Mouse (Mus musculus) stomach, postnatal 0 days (tissue): Measurements from ENCODE around the gene Stub1. TPM values are rescaled to one million over a fixed set of nuclear protein-coding genes. Genes with fewer than 3 reads are reported as not detected.

Experiments used
- ATAC-seq: fragments of 200-750 bp; cut with Nextera tagmentation; 2 replicates; pipeline ENCODE4 v1.8.0; 2017; ENCODE audit not compliant: low FRiP score, low TSS enrichment
- DNase-seq: peaks from one replicate; pipeline ENCODE4 v3.0.0-alpha.2; 2016; ENCODE audit warnings: low spot score
- H3K27ac ChIP-seq: fragments of 300-500 bp; sonication (generic); replicated peaks from 2 replicates; pipeline ENCODE4 v1.5.1; 2014; ENCODE audit warnings: mild to moderate bottlenecking, control low read depth
- H3K27me3 ChIP-seq: fragments of 300-500 bp; sonication (generic); 2 replicates; pipeline ENCODE4 v1.6.1; 2014; ENCODE audit warnings: low read length; ENCODE audit not compliant: control insufficient read depth, insufficient read depth
- H3K36me3 ChIP-seq: fragments of 300-500 bp; sonication (generic); 2 replicates; pipeline ENCODE4 v1.6.1; 2014; ENCODE audit warnings: low read length, mixed read lengths; ENCODE audit not compliant: control insufficient read depth, insufficient read depth
- H3K4me1 ChIP-seq: fragments of 300-500 bp; sonication (generic); replicated peaks from 2 replicates; pipeline ENCODE4 v1.6.1; 2014; ENCODE audit warnings: antibody characterized with exemption; ENCODE audit not compliant: control insufficient read depth, insufficient read depth
- H3K4me2 ChIP-seq: fragments of 300-500 bp; sonication (generic); replicated peaks from 2 replicates; pipeline ENCODE4 v1.6.1; 2014; ENCODE audit warnings: low read depth, mild to moderate bottlenecking, control low read depth, moderate library complexity
- H3K4me3 ChIP-seq: fragments of 300-500 bp; sonication (generic); 2 replicates; pipeline ENCODE4 v1.5.1; 2014; ENCODE audit warnings: low read depth, low read length, control low read depth
- H3K9ac ChIP-seq: fragments of 300-500 bp; sonication (generic); 2 replicates; pipeline ENCODE4 v1.6.1; 2014; ENCODE audit warnings: mild to moderate bottlenecking, low read length, control low read depth, mixed read lengths
- H3K9me3 ChIP-seq: fragments of 300-500 bp; sonication (generic); 2 replicates; pipeline ENCODE4 v1.6.1; 2016; ENCODE audit warnings: low read length; ENCODE audit not compliant: control insufficient read depth
- CTCF ChIP-seq: IDR thresholded peaks from 2 replicates; pipeline ENCODE4 v1.5.1; 2016; ENCODE audit warnings: antibody characterized with exemption, low read depth, mild to moderate bottlenecking, moderate library complexity
- EP300 ChIP-seq: optimal IDR thresholded peaks from 2 replicates; pipeline ENCODE3; 2016; ENCODE audit warnings: antibody characterized with exemption
- WGBS: fragments of 180-500 bp; shearing (Covaris S2); extraction: QIAGEN DNeasy Blood & Tissue Kit; methylation state at CpG from one replicate; pipeline ENCODE4 v1.1.7; 2014; 5-methylcytosine and 5-hydroxymethylcytosine counted together
- polyA plus RNA-seq: library from polyadenylated mRNA; unstranded; fragments of >200 nt; fragmentation: Nextera tagmentation; extraction: Ambion mirVana; gene quantifications from 2 replicates; pipeline ENCODE4 v1.2.1, GENCODE M21; 2015

Stub1 gene
- polyA plus RNA-seq, 1 experiment from 2014 or later: 215 TPM

DNA sequence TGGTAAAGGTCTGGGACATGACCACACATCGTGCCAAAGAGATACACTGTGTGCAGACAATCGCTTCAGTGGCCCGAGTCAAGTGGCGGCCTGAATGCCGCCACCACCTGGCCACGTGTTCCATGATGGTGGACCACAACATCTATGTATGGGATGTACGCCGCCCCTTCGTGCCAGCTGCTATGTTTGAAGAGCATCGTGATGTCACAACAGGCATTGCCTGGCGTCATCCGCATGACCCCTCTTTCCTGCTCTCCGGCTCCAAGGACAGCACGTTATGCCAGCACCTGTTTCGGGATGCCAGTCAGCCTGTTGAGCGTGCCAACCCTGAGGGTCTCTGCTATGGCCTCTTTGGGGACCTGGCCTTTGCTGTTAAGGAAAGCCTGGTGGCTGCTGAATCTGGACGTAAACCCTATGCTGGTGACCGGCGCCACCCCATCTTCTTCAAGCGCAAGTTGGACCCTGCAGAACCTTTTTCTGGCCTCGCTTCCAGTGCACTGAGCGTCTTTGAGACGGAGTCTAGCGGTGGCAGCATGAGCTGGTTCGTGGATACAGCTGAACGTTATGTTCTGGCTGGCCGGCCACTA is 7.1 kb downstream of the Stub1 start:
- 93% methylated on average over 27 of the region's 27 CpGs for WGBS
- no peak overlapping the region for H3K4me3 ChIP-seq
- no peak for TF ChIP-seq EP300
- no peak for TF ChIP-seq CTCF

GRCm38 (mm10) chr17:25825311-25825710 is 7.9 kb downstream of the Stub1 start:
- no peak overlapping the region for H3K4me2 ChIP-seq
- WGBS: 83% methylated on average over 6 of the region's 6 CpGs

More for the DNA sequence above, 7.1 kb downstream of the Stub1 start:
- Histone ChIP-seq H3K9me3 (no peaks in the 10 kb centered on the region), H3K9ac (no peak overlapping the region), H3K4me2 (no peak overlapping the region), H3K4me1 (peaks cover 16% of the 10 kb centered on the region), H3K36me3 (peaks cover 14% of the 10 kb centered on the region), H3K27ac (no peak overlapping the region), H3K27me3 (no peaks in the 10 kb centered on the region)
- DNase-seq (no peak), ATAC-seq (no peak)

DNA sequence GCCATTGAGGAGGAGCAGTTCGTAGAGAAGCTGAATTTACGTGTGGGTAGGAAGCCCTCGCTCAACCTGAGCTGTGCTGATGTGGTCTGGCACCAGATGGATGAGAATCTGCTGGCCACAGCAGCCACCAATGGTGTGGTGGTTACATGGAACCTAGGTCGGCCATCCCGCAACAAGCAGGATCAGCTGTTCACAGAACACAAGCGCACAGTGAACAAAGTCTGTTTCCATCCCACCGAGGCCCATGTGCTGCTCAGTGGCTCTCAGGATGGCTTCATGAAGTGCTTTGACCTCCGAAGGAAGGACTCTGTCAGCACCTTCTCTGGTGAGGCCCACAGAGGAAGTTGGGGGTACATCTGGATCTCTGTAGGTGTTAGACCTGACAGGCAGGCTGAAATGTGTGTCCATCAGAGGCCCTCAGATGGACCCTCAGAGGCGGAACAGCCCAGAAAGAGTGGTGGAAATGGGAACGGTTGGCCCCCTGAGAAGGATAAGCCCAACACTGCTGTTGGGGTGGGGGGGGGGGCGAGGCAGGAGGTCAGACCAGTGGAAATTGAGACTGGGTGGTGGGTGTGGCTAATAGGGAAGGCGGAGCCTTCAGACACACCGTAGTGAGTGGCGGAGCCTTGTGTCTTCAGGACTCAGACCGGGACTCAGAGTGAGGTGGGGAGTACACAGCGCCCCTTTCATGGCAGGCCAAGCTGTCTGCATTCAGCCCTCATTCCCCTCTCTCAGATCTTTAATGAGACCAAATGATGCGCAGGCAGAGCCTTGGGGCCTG is 8.7 kb downstream of the Stub1 start:
- WGBS: 69% methylated on average over 16 of the region's 17 CpGs
- Histone ChIP-seq H3K4me1 (peaks cover 13% of the 10 kb centered on the region), H3K27ac (no peak overlapping the region), H3K36me3 (peaks cover 7% of the 10 kb centered on the region), H3K27me3 (no peaks in the 10 kb centered on the region), H3K4me2 (peak overlapping the region; percentile 68), H3K4me3 (peak overlapping the region; percentile 53), H3K9me3 (no peaks in the 10 kb centered on the region), H3K9ac (peak overlapping the region; percentile 59)
- DNase-seq (peak; percentile 13), ATAC-seq (no peak)
- no peak for TF ChIP-seq CTCF
- TF ChIP-seq EP300: no peak

More at GRCm38 (mm10) chr17:25825311-25825710, 7.9 kb downstream of the Stub1 start:
- no peak overlapping the region for H3K4me3 ChIP-seq
- H3K27me3 ChIP-seq: no peaks in the 10 kb centered on the region
- no peak for ATAC-seq
- H3K27ac ChIP-seq: no peak overlapping the region
- TF ChIP-seq CTCF (no peak), EP300 (no peak)
- H3K9me3 ChIP-seq: no peaks in the 10 kb centered on the region
- H3K36me3 ChIP-seq: peaks cover 7% of the 10 kb centered on the region
- H3K9ac ChIP-seq: no peak overlapping the region
- H3K4me1 ChIP-seq: peaks cover 16% of the 10 kb centered on the region
- DNase-seq: no peak

DNA sequence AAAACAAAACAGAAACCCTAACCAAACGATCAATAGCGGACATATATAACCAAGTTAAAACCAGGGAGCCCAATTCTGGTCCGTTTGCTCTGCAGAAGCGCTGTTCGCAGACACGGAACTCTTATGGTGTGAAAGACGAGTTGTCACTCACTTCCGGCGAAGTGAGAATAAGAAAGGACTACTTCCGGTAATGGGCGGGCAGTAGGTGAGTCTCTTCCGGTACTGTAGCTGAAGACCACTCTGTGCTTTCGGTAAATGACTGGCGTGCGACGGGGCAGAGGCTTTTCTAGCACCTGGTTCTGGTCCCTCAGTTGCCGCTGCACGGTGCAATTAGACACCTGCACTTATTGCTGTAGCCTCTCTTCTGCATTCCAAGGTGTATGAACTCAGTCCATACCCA is 9.8 kb downstream of the Stub1 start, which contains the start of gene Wdr24:
Gene Wdr24, plus strand, starts transcription at position 176 of the 400 bp plus-strand sequence.
- ATAC-seq: peak; percentile 47; the same call in 1 of the 2 replicates
- H3K27ac ChIP-seq: 0 out of 2 replicates have a peak within 1 kb of the TSS, but pooled peaks have one; percentile 5
- H3K4me3 ChIP-seq: peak within 1 kb of the TSS; percentile 53
- peaks cover 11% of the 10 kb centered on the region for H3K4me1 ChIP-seq
- H3K4me2 ChIP-seq: peak within 1 kb of the TSS; percentile 68
- TF ChIP-seq EP300 (no peak), CTCF (no peak)
- H3K27me3 ChIP-seq: no peaks in the 10 kb centered on the region
- peak within 1 kb of the TSS; percentile 59 for H3K9ac ChIP-seq
- DNase-seq: peak; percentile 70
- WGBS: under 1% methylated on average over 18 of the region's 18 CpGs
- peaks cover 7% of the 10 kb centered on the region for H3K36me3 ChIP-seq
- no peaks in the 10 kb centered on the region for H3K9me3 ChIP-seq

GRCm38 (mm10) chr17:25818851-25819780 is 14.1 kb downstream of the Stub1 start:
- H3K9ac ChIP-seq: no peak overlapping the region
- H3K36me3 ChIP-seq: no peaks in the 10 kb centered on the region
- ATAC-seq: peak; percentile 28
- H3K4me3 ChIP-seq: 0 out of 2 replicates have a peak overlapping the region, but pooled peaks have one; percentile 6
- no peak for DNase-seq
- no peaks in the 10 kb centered on the region for H3K9me3 ChIP-seq
- whole genome bisulfite sequencing: 8% methylated on average over 39 of the region's 46 CpGs
- TF ChIP-seq EP300: no peak
- H3K4me2 ChIP-seq: peak overlapping the region; percentile 42; the same call in 1 of the 2 replicates
- no peaks in the 10 kb centered on the region for H3K27me3 ChIP-seq
- no peak overlapping the region for H3K27ac ChIP-seq
- peaks cover 3% of the 10 kb centered on the region for H3K4me1 ChIP-seq
